Mouse (Mus musculus): Measurements from ENCODE around the gene Rbm19.
"Not testable (repeated sequence)": the region's sequence is repeated elsewhere in the genome, so short reads cannot be mapped to it uniquely, and the experiment has no call there.

Rbm19 gene

GRCm38 (mm10) chr5:120116261-120117050 lies at the start of gene Rbm19:
Gene Rbm19, plus strand, starts transcription at chr5:120116465.
- peak; percentile 93 to 95 for DNase-seq

- DNase-seq: no peak
Measured at GRCm38 (mm10) chr5:120067266-120067665, 49.0 kb upstream of the Rbm19 start.

- no peak for DNase-seq
Measured at GRCm38 (mm10) chr5:120074101-120074500, 42.2 kb upstream of the Rbm19 start.

- DNase-seq: no peak
Measured at GRCm38 (mm10) chr5:120080027-120080426, 36.2 kb upstream of the Rbm19 start.

- DNase-seq: no peak
Measured at GRCm38 (mm10) chr5:120080468-120080867, 35.8 kb upstream of the Rbm19 start.

GRCm38 (mm10) chr5:120088561-120088960 lies 27.7 kb upstream of the Rbm19 start:
- peak; percentile 67 to 85 for DNase-seq

- DNase-seq: peak; percentile 35 to 44
Measured at GRCm38 (mm10) chr5:120094602-120095001, 21.7 kb upstream of the Rbm19 start.

- no peak for DNase-seq
Measured at GRCm38 (mm10) chr5:120097042-120097441, 19.2 kb upstream of the Rbm19 start.

GRCm38 (mm10) chr5:120100814-120101213 lies 15.5 kb upstream of the Rbm19 start:
- DNase-seq: no peak

GRCm38 (mm10) chr5:120102097-120102496 lies 14.2 kb upstream of the Rbm19 start:
- no peak for DNase-seq

- DNase-seq: peak in 1 of 2 experiments; percentile 39
Measured at GRCm38 (mm10) chr5:120102732-120103131, 13.5 kb upstream of the Rbm19 start.

GRCm38 (mm10) chr5:120103458-120103857 lies 12.8 kb upstream of the Rbm19 start:
- DNase-seq: no peak

- DNase-seq: peak in 1 of 2 experiments; percentile 16
Measured at GRCm38 (mm10) chr5:120106424-120107073, 9.7 kb upstream of the Rbm19 start.

GRCm38 (mm10) chr5:120114361-120114760 lies 1.9 kb upstream of the Rbm19 start:
- no peak for DNase-seq

- DNase-seq: not testable (repeated sequence)
Measured at GRCm38 (mm10) chr5:120117161-120117560, 896 bp downstream of the Rbm19 start.

- no peak for DNase-seq
Measured at GRCm38 (mm10) chr5:120124881-120125690, 8.8 kb downstream of the Rbm19 start.

- no peak for DNase-seq
Measured at GRCm38 (mm10) chr5:120127641-120128040, 11.4 kb downstream of the Rbm19 start.

GRCm38 (mm10) chr5:120128511-120128910 lies 12.2 kb downstream of the Rbm19 start:
- no peak for DNase-seq

- no peak for DNase-seq
Measured at GRCm38 (mm10) chr5:120129070-120129469, 12.8 kb downstream of the Rbm19 start.

GRCm38 (mm10) chr5:120129761-120130160 lies 13.5 kb downstream of the Rbm19 start:
- DNase-seq: no peak

GRCm38 (mm10) chr5:120130163-120130562 lies 13.9 kb downstream of the Rbm19 start:
- DNase-seq: no peak

GRCm38 (mm10) chr5:120131600-120131999 lies 15.3 kb downstream of the Rbm19 start:
- peak; percentile 31 to 44 for DNase-seq

GRCm38 (mm10) chr5:120134000-120134399 lies 17.7 kb downstream of the Rbm19 start:
- DNase-seq: peak; percentile 52 to 55

Measured in cerebellum, adult 18-20 months (tissue).